Mouse (Mus musculus) testis, postnatal 10 days (tissue): ENCODE data around the gene Neu2.

Source experiments
- DNase-seq: peaks from one replicate; pipeline ENCODE4 v3.0.0; 2021; ENCODE audit warnings: low spot score

Gene Neu2

DNA sequence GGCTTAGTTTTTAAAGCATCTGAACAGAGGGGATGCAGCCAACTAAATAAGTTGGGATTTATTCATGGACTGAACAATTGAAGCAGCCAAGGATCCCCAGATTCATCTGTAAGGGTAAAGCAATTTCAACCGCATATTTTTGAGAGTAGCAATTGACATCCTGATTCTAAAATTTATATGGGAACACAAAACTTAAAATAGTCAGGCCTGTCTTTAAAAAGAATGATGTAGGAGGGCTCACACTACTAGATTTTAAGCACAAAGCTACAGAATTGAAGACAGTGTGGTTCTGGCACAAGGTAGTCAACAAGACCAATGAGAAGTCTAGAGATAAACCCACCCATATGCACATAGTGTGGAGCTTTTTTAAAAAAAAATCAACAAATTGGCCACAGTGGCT, 27.3 kb downstream of the Neu2 start:
- no peak for DNase-seq

DNA sequence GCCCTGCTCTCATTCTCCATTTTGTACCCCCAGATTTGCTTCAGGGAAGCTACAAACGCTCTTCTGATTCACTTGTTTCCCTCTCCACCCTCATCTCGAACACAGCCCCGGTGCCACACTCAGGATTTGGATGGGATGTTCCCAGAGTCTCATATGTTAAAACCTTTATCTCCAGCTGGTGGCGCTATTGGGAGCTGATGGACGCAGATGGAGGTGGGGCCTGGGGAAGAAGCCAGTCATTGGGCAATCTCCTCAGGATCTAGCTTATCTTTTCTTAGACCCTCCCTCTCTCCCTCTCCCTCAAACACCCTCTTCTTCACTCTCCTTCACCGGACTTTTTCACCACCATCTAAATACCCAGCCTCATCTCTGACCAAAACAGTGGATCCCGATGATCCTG, 31.9 kb downstream of the Neu2 start:
- DNase-seq = no peak

DNA sequence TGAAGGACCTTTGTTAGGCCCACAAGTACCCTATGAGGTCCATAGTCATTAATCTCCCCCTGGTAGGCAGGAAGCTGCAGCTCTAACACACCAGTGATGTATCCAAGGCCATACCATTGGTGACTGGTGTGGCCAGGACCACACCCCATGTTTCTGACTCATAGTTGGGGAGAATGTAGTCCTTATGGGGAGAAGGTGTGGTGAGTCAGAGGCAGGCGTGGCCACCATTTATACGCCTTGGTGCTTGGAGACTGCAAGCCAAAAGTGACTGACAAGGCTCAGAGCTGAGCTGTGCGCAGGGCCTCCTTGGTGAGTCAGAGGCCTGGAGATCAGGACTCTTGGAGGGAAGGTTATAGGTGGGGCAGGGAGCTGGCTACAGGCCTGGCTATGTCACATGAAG, 41.3 kb downstream of the Neu2 start:
- DNase-seq = no peak

DNA sequence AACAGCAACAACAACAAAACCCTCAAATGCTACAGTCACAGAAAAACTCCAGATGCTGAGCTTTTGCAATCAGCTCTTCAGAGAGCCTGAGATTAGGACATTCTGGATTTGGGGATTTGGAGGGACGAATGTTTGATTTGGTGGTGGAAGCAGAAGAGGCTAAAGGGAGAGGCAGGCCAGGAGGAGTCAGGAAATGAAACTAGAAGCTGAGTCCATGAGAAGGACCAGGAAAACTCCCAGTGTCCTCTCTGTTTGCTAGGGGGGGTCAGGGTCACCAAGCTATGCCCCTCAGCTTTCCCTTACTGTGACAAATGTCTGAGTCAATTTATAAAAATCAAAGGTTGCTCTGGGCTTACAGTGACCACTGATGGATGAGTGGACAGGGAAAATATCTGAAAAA, 43.9 kb downstream of the Neu2 start:
- no peak for DNase-seq

DNA sequence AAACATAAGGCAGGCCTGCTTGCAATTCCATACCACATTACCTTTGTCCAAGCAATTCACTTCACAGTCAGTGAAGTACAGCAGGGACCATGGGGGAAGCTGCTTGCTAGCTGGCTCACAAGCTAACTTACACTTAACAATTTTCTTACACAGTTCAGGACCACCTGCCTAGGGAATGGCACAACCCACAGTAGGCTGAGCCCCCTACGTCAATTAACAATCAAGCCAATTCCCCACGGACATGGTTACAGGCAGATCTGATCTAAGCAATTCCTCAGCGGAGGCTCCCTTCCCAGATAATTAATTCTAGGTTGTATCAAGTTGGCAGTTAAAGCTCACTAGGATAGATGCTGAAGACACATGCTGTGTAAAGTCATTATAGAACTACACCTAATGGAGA, 53.3 kb downstream of the Neu2 start:
- no peak for DNase-seq

DNA sequence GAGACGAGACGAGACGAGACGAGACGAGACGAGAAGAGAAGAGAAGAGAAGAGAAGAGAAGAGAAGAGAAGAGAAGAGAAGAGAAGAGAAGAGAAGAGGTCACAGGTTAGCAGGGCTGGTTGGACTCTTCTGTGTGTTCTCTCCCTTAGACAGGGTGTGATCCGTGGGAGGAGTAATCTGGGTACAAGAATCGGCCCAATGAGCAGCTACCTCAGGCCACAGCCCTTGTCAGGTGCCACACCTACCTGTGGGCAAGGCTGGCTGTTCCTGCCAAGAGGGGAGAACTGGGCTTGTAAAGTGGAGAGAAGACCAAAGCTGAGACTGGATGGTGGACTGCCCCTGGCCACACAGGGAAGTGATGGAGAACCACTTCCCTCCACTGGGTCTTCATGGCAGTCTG, 56.1 kb downstream of the Neu2 start:
- DNase-seq = no peak

DNA sequence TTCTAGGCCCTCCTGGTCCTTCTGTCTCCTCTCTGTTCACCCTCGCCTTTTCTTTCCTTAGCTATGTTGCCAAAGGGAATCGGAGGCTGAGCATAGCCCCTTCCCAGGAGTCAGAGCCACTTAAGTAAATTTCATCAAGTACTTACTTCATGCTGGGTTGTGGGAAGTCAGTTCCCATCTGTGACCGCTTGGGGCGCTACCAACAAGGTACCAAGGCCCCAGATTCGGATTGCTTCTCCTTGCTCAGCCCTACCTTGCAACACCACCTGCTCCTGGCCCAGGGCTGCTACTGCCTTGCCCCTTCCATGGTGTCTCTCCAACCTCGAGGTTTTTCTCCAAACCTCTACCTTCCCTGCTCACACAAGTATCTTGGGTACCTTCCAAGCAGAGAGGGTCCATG, 58.7 kb downstream of the Neu2 start:
- DNase-seq = no peak

DNA sequence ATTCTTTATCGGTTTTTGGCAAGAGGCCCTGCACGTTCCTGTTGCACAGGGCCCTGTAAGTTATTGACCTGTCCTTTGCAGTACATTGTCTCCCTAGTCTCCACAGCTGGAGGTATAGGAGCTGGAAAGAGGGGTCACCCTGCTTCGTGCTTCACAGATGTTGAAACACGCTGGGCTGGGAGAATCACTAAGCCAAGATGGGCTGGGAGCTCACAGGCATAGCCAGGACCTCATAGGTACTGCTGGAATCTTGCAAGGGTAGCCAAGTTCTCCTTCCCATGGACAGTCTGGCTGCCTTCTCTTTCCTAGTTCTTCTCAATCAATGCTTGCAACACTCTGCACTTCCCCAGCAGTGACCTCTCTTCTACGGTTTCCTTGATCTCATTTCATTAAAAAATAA, 63.6 kb downstream of the Neu2 start:
- no peak for DNase-seq

DNA sequence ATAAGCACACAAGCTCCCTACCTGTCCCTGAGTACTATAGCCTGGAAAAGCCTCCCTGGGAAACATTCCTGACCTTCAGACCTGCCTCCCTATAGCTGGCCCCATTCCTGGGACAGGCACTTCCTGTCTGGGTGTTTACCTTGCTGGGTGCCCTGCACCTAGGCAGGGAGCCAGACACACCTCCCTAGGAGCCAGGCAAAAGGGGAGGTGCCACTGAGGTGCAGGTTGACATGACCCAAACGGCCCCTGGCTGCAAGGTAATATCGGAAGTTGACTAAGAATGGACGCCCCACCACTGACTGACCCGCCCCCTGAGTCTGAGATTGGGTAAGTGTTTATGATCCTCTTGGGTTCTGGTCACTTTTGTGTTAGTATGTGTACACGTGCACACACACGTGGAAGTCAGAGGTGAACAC, 64.1 kb downstream of the Neu2 start, which contains the start of gene Ngef:
Gene Ngef, minus strand, starts transcription at position 71 of the 416 bp plus-strand sequence.
- no peak for DNase-seq

DNA sequence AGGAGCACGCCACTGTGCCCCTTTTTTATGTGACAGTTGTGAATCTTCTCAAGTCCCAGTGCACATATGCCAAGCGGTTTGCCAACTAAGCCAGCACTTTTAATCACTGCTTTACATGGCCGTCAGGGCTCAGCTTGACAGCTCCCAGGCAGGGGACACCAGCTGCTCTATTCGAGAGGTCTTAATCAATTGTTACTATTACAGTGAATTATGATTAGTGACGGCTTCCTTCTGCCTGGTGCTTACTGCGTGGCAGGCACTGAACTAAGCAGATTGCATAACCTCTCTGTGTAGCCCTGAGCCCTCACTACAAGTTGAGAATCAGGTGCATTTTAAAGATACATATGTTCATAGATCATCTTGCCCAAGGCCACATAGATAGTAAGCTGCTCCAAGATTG, 64.7 kb downstream of the Neu2 start:
- no peak for DNase-seq

DNA sequence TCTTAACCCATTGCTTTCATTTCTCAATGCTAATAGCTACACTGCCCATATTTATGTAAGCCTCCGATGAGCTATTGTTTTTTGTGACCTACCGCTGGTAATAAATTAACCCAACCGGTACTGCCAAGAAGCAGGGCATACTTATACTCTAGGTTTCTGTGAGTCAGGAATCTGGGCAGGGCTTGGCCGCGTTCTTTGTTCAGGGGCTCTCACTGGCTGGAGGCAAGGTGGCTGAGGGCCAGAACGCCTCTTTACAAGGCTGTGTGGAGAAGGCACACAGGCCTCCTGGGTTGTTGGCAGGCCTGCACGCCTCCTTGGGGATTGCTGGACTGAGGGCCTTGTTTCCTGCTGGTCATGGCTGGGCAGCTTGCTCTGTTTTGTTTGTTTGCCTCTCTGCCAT, 65.1 kb downstream of the Neu2 start:
- peak; percentile 58 for DNase-seq

DNA sequence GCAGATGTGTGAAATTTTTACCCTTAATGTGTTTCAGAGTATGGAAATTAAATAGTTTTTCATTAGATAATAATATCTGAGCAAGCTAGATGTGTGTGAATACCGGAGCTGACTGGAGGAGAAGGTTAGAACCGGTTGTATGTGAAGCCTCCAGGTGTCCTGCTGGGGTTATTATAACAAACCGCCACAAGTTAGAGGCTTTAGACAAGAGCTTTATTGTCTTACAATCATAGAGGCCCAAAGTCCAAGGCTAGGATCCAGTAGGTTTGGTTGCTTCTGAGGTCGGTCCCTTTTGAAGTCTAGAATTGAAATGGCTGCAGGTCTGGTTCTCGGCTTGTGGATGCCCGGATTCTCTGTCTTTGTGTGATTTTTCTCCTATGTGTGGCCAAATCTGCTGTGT, 69.3 kb downstream of the Neu2 start:
- DNase-seq = no peak

DNA sequence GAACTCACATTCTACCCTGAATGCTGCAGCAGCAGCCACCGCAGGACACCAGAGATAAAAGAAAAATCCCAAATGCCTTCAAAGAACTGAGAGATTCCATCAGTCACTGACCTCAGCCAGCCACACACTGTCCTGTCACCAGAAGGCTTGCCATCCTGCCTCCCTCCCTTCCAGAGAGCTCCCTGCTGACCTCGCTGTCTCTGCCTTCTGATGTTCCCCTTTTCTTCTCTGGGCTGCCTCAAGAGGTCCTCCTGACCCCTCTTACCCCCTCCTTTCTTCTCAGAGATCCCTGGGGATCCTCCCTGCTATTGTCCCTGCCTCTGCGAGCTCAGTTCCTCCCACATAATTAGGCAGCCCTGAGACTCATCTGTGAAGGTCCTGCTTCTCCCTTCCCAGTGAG, 71.1 kb downstream of the Neu2 start:
- DNase-seq = no peak

DNA sequence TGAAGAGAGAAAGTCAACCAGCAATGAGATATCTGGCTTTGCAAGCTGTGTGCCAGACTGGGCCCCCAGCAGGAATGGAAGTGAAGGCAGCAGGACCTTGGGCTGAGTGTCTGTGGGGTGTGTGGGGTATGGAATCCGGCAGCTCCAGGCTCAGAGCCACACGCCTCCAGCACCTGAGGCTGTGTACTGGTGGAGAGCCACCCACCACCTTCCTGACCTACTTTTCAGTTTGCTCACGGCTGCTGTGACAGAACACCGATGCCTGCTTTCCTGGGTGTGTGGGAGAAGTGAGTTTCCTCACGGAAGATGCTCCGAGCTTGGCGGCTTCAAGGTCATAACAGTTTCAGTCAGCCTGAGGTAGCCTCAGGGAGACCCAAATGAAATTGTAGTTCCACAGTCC, 79.5 kb downstream of the Neu2 start:
- no peak for DNase-seq

DNA sequence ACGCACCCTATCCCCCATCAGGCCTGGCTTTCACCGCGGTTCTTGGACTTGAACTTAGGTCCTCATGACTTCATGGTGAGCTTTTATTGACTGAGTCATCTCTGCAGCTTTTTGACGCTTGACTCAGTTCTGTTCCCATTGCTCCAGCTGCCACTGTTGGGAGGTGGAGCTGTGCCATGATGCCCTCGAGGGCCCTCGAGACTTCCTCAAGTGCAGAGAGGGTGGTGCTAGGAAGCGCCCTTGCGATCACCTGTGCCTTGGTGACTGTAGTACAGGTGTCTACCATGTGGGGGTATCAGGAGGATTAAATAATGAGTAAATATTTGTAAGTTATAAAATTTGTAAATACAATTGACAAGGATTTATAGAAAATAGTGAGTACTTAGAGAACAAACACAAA, 80.3 kb downstream of the Neu2 start:
- DNase-seq = no peak

DNA sequence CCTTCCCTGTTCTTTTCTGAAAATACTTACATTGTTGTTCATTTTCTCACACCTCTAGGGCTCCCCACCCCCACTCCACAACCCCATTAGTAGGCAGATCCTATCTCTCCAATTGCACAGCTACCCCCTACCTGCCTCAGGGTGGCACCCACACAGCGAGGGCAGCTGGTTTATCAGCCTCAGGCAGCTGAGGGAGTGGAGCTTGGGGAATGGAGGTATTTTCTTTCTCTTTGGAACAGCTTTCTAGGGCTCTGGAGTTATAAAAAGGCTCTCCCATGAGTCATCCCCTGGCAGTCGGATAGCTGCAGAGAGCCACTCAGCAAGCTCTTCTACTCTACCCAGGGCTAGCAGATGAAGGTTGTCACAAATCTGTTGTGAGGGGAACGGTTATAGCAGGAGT, 84.6 kb downstream of the Neu2 start:
- DNase-seq = no peak

DNA sequence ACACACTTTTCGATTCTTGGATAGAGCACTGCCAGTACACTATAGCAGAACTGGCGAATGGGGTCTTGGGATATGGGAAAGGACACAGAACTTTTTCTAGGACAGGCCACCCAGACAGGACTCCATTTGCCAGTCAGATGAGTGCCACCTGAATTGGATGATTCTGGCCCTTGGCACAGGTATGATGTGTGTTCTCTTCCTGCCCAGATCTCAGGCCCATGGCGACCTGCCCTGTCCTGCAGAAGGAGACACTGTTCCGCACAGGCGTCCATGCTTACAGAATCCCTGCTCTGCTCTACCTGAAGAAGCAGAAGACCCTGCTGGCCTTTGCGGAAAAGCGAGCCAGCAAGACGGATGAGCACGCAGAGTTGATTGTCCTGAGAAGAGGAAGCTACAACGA, 85.0 kb downstream of the Neu2 start:
- DNase-seq = no peak

DNA sequence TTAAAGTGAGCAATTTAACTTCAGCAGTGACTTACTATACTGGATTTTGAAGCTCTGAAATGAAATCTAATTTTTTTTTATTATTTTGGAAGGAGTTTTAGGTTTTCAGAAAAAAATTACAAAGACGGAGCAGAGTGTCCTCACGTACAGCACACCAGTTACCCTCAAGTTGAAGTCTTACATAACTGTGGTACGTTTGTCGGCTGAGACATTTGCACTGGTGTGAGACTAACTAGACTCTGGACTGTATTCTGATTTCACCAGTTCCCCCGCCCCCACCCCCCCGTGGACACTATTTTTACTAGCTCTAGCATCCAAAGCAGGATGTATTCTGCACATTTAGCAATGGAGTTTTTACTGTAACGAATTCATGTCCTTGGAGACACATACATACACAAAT, 90.8 kb downstream of the Neu2 start:
- no peak for DNase-seq

DNA sequence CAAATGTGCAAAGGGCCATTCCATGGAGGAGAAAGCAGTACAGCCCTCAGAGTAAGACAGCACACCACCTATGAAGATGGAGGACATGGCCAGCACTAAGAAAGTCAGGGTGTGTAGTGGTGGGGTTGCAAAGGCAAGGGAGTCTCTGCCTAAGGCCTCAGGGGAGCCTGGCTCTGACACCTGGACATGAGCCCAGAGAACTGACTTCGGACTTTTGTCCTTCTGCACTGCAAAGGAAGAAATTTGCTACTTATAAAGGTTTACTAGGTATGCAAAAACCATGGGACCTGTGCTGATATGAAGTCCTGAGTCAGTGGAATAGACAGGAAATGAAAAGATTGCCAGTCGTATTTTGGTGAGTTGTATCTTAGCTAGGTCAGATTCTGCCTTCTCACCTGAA, 92.1 kb downstream of the Neu2 start:
- no peak for DNase-seq

DNA sequence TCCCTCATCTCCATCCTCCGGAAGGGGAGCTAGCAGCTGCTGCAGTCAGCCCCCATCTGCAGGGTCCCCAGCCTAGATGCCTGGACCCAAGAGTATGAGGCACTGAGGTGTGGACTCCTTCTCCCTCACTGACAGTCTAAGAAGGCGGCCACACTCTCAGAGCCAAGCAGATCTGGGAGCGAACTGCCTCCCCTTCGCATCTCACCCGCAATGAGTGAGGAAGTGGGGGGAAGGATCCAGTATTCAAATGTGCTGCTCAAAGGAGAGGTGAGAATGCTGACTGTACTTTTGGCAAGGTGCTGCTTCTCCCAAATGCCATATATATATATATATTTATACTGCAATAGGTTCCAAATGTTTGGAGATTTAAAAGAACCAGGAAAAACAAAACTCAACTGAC, 93.7 kb downstream of the Neu2 start:
- no peak for DNase-seq

DNA sequence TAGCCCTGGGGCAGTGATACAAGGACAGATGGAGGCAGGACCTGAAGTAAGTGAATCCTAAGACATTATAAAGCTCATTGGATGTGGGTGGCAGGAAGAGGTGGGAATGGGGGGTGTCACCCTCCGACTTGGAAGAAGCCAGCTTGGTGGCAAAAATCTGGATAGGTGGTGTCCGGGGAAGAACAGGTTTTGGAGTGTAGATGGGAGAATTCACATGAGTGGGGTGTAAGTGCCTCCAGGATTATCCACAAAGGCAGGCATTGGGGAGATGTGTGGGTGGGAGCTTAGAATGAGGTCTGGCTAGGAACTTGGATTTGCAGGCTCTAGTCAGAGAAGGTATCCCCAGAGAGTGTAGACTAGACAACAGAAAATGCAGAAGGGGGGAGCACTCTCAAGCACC, 95.6 kb downstream of the Neu2 start:
- no peak for DNase-seq

DNA sequence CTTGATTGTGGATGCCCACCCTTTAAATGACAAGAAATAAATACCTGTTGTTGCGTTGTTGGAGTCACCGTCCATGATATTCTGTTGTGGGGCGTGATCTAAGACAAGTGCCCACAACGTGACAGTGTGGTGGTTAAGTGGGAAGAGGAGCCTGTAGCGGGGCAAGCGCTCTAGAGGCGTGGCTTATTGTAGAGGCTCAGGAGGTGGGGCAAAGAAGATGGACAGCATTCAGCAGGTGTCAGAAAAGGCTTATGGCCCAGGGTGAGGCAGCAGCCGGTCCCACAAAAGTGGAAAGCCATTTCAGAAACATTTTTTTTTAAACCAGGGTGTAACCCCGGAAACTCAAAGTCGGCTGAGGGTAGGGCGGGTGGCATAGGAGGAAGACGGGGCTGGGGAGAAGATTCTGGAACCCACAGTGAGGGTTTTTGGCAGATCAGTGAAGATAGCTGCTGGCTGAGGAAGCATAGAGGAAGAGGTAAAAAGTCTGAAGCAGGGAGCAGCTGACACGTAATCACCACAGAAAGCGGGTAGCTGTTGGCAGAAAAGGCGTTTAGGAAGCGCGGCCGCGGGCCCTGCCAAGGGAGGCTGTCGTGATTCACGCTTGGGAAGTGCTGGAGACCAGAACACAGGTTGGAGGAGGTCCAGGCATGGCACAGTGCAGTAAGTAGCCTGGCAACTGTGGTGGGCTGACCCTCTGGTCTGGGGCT, 97.8 kb downstream of the Neu2 start:
- DNase-seq = no peak

DNA sequence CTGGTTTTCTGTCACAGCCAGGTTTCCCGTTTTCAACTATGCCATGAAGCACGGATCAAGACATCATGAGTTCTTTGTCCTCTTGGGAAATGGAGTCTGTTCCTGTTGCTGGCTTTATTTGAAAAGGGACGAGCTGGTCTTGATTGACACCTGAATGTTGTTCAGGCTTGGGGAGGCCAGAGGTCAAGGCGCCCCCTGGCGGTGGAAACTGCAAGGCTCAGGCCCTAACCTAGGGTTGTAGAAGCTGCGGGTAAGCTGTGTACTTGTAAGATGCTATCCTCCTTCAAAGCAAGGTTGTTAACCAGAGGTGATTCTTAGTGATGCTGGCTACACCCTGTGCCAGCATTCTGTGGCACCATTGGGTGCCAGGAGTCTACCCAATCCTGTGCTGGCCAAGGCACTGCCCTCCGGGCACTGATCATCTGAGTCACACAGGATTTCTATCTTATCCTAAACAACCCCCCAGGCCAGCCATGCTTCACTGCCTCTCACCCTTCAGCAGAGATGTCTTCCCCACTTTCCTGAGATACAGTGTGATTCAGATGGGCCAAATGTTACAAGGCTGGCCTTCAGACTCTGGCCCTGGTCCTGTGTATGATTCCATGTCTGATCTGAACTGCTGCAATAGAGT, 98.8 kb downstream of the Neu2 start:
- DNase-seq = peak; percentile 81
